Mouse (Mus musculus) liver, adult (tissue): ENCODE measurements around the gene Oscp1.

ENCODE experiments used
- GATA4 ChIP-seq: IDR thresholded peaks from 2 replicates; pipeline ENCODE4 v1.6.1; 2014; ENCODE audit warnings: mild to moderate bottlenecking, low read length; ENCODE audit not compliant: insufficient replicate concordance

Gene Oscp1

GRCm38 (mm10) chr4:126115871-126116521 lies 57.6 kb downstream of the Oscp1 start:
- no peak for TF ChIP-seq GATA4

GRCm38 (mm10) chr4:126117116-126117515 lies 58.8 kb downstream of the Oscp1 start:
- TF ChIP-seq GATA4 = no peak

GRCm38 (mm10) chr4:126118651-126119050 lies 60.3 kb downstream of the Oscp1 start:
- no peak for TF ChIP-seq GATA4

DNA sequence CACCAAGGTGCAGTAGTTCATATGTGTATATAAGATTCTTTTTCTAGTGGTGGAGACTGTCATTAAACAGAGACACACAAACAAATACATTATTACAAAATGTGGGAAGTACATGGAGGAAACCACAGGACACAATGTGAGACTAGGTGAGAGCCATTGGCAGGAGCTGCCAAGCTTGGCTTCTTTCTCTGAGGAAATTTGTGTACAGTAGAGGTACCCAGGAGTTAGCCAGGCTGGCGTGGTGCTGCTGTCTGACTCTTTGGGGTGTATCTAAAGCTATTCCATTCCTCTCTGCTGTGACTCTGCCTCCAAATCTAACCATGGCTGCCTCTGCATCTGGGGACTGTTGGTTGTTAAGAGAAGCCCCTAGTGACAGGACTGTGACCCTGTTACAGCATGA lies 60.7 kb downstream of the Oscp1 start:
- no peak for TF ChIP-seq GATA4

DNA sequence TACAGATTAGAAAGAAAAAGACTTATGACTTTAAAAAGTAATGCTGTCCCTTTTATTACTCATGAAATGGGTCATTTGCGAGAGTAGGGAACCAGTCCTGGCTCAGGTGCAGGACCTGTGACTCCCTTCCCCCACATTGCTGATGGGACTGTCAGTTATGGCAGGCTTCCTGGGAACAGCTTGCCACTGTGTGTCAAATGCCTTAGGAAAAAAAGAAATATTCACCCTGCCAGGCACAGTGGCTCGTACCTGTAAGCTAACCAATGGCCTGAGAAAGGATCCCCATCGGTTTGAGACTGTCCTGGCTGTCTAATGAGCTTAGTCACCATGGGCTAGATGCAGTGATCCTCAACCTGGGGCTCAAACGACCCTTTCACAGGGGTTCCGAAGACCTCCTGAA lies 61.7 kb downstream of the Oscp1 start:
- no peak for TF ChIP-seq GATA4

DNA sequence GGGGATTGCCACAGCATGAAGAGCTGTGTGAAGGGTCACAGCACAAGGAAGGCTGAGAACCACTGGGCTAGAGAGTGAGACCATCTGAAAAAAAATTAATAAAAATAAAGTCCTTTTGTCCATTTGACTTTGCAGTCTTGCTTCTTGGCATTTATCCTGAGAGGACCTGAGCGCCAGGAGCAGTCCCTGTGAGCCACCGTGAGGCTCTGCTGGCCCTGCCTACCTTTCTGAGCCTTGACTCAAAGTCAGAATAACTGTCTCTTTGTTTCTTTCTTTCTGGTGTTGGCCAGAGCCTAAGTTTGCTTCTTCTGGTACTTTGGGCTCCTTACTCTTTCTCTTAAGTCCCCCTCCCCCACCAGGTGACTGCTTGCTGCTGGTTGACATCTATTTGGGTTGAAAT lies 62.1 kb downstream of the Oscp1 start:
- no peak for TF ChIP-seq GATA4

GRCm38 (mm10) chr4:126123309-126124040 lies 65.1 kb downstream of the Oscp1 start:
- TF ChIP-seq GATA4 = no peak

- TF ChIP-seq GATA4 = no peak
These were observed 72.1 kb downstream of the Oscp1 start for GRCm38 (mm10) chr4:126130502-126130901.

DNA sequence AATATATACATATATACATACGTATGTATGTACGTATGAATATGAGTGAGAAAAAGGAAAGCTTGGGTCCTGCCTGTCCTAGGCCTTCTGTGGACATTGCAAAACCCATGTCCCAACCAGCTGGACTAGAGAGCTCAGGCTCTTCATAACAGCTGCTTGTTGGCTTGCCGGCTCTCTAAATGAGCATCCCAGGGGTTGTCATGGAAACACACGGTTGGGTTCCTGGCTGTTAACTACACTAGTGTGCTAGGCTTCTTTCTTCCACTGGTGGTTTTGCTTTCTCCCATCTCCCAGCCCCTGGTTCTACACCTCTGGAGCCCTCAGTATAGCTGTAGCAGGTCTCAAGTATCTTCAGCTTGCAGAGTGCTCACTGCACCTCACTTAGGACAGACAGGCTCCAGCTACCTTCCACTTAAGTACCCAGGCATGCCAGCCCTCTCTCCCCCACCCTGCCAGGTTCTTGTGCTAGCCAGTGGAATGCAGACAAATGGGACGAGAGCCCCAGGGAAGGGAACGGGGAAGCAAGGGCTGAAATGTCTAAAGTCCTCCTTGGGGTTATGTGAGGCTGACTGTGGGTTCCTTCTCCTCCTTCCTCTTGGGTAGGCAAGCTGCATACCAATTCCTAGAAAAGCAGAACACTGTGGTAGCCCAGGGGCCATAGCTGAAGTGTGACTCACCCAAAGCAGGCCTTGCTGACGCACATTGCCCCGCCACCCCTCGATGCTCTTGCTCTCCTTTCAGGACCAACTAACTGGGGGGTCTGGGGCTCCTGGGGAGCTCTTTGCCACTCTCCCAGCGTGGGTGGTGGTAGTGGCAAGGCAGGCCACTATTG lies 73.1 kb downstream of the Oscp1 start:
- TF ChIP-seq GATA4 = no peak

- TF ChIP-seq GATA4 = no peak
These were observed 74.4 kb downstream of the Oscp1 start for GRCm38 (mm10) chr4:126132636-126133264.

- no peak for TF ChIP-seq GATA4
These were observed 75.9 kb downstream of the Oscp1 start for GRCm38 (mm10) chr4:126134236-126134635.

DNA sequence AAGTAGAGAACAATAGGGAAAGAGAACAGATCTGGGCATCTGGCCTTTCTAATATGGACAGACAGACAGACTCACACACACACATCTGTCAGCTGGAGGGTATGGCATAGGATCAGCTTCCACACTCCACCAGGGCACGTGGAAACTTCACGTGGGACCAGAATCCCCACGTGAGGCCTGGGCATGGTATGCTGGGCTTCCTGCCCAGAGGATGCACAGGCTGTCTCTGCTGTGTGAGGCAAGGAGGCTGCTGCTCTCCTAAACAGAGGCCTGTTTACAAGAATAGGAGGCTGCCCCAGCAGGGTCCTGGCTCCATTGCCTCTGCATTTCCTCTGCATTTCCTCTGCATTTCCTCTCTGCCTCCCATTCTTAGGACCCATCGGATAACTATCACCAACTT lies 76.3 kb downstream of the Oscp1 start:
- TF ChIP-seq GATA4 = no peak

DNA sequence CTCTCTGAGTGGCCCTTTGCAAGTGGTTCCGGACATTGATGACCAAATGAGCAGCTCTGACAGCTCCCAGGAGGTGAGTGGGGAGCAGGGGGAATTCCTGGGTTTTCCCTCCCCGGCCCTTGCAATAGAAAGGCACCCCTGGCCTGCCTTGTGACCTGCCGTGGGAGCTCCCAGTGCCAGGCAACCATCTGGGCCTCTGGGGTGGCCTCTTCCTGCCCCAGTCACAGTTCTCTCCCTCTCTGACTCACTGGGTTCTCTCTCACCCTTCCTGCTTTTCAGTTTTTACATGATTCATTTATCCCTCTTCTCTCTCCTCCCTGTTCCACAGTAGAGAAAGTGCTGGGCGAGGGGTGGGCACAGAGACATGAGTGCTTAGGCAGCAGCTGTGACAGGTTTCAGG lies 79.4 kb downstream of the Oscp1 start:
- TF ChIP-seq GATA4 = no peak

DNA sequence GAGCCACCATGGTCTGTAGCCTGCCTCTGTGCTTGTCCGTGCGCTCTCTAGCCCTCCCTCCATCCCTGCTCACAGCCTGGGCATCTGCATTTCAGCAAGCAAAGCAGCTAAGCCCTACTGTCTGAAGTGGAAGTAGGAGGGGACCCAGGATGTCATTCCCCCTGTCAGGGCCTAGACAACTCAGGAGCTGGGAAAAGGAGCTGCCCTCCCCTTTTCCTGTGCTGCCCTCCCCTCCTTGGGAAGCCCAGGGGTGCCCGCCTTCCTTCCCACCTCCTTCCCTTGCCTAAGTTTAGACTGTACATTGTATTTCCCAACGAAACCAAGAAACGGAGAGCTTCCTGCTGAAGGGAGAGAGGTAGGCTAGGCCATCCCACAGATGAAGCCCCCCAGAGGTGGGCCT lies 82.7 kb downstream of the Oscp1 start:
- no peak; the same call in 1 of the 2 replicates for TF ChIP-seq GATA4
